Mouse (Mus musculus) spleen, embryonic (tissue): ENCODE measurements at regions not wholly inside any gene's neighbourhood (a gene's known extent, or its start where the extent isn't known, plus 50 kb on each side); places are given as distances from the start of the nearest gene placed in this dataset.
"Not testable (repeated sequence)": the region's sequence is repeated elsewhere in the genome, so short reads cannot be mapped to it uniquely, and the experiment has no call there.

Experiments
- CTCF ChIA-PET: fragments of 350-600 bp; sonication (Branson Sonifier 250); formaldehyde crosslinking; loops from one replicate; lab custom pipeline; 2022; lab: Charles Lee

DNA sequence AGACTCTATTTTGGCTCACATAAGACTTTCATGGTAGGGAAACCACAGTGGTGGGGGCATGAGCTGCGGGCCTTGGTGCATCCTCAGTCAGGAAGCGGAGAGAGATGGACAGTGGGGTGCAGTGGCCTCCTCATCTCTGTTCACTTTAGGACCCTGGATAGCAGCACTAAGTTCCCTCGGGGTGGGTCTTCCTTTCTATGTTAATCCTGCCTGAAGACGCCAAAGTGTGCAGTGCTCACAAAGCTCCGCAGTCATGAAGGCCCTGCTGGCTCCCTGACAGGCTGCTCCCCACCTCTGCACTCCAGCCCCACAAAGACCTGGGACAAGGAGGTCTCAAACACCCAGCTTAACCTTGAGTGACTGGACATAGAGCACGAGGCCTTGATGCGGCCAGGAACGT is 56.8 kb downstream of the Sox1 start:
- CTCF ChIA-PET: no interaction called here

GRCm38 (mm10) chr8:12455376-12455775 is 60.3 kb downstream of the Sox1 start:
- CTCF ChIA-PET: not testable (repeated sequence)

DNA sequence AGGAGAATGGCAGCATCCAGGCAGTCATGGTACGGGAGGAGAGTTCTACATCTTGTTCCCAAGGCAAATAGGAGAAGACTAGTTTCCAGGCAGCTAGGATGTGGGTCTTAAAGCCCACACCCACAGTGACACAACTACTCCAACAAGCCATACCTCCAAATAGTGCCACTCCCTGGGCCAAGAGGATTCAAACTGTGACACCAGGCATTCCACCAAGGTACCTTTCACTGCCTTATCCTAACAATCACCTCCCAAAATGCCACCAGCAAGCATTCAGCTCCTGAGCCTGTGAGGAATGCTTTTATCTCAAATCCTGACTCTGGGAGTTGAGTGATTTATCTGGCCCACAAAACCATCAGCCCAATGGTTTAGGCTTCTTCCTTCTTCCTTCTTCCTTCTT is 61.2 kb downstream of the Sox1 start:
- CTCF ChIA-PET: no interaction called here

DNA sequence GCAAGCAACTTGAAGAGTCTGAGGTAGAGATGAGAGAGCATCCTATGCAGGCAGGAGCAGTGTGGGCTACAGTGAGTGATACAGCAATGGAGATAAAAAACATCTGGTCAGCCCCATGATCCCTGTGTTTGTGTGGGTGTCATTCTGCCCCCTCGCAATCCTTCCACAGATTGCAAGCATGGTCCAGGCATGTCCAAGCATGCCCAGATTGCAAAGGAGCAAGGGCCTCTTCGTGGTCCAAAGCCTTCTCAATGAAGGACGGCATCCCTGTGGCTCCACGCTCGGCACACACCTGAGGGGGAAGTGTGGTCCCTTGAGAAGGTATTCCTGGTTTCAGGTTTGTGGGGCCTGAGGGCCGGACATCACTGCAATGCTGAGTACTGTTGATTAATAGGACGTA is 61.9 kb downstream of the Sox1 start:
- CTCF ChIA-PET: no interaction called here

GRCm38 (mm10) chr8:12466845-12467244 is 71.8 kb downstream of the Sox1 start:
- CTCF ChIA-PET: no interaction called here

DNA sequence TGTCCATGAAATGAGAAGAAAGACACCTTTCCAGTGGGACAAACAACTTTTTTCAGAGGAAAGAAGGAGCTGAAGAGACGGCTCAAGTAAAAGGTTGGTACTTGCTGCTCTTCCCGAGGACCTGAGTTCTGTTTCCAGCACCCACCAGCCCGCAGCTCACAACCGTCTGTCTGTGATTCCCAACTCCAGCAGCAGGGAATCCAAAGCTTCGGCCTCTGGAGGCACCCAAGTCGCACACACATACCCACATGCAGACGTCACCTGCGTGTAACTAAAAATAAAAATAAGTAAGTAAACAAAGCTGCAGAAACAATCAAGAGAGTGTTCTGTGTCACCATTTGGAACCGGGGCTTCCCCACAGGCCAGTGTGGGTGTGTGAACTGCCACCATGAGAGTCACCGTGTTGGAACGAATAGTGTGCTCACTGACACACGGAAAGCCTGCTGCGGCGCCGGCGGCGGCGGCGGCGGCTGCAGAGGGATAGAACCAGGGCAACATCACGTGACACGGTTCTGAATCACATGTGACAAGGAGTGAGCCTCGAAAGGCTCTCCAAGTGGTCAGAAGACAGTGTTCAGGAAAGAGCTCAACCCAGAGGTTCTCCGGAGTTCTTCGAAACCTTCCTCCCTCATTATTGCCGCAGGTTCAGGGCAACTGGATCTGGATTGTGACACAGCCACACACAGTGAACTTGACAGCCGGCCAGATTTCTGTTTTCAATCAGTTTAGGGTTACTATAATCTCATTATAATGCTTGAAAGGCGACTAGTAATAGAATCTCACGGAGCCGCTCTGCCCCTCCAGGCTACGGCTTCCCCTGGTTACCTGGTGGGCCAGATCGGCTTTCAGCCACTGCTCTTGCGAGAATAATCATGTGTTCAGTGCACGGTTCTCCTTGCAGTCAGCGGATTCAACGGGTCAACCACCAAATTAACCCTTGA is 72.6 kb downstream of the Sox1 start:
- CTCF ChIA-PET: no interaction called here

GRCm38 (mm10) chr8:12477449-12478401 is 82.6 kb downstream of the Sox1 start:
- CTCF ChIA-PET: no interaction called here

- CTCF ChIA-PET: no interaction called here
These were observed 86.8 kb downstream of the Sox1 start for GRCm38 (mm10) chr8:12481918-12482317.

DNA sequence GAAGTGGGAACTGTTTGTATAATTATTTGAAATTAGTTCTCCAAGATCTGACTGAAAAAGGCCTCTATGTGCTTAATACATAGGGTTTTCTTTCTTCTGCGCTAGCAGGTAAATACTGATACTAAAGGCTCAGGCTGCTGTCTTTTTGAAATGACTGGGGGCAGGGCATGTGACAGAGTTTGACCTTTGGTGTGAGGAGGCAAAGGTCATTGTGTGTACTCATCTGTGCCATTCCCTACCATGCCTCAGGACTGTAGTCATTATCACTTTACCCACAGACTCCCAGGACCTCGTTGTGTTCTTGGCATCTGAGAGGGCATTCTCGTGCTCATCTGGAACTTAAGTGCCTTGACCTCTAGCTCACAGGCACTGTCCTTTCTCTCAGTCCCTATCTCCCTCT is 88.5 kb downstream of the Sox1 start:
- CTCF ChIA-PET: no interaction called here

DNA sequence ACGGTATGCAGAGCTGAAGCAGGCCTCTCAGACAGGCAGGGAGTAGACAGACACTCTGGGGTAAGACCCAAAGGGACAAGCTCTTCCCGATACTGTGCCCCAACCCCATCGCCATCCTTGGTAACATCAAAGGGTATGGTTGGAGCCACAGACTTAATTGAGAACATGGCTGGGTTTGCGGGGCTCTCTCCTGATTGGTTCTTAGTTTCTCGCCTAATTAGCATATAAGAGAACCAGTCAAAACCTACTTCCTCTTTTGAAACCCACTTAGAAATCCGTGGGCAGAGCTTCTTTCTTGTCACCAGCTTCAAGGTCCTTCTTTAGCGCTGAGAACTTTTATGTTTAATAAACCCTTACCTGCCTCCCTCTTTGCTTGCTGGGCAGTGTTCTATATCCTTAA is 87.5 kb upstream of the Spaca7 start:
- CTCF ChIA-PET: no interaction called here

- CTCF ChIA-PET: no interaction called here
These were observed 86.3 kb upstream of the Spaca7 start for GRCm38 (mm10) chr8:12486331-12487061.

DNA sequence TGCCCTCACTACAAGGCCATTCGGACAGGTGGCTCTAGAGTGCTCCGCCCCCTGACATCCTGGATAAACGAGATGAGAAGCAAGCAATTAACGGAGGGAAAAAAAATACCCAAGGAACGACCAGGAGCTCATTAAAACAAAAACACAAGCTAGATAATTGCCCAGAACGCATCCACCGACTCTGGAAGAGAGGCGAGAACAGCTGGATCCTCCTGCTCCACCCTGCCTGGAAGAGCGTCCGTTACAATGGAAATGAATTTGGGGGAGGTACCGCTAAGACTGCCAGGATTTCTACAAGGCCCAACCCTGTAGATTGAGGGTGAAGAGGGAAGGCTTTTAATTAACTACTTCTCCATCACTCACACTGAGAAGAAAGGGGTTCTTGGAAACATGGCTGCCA is 85.6 kb upstream of the Spaca7 start:
- CTCF ChIA-PET: no interaction called here

DNA sequence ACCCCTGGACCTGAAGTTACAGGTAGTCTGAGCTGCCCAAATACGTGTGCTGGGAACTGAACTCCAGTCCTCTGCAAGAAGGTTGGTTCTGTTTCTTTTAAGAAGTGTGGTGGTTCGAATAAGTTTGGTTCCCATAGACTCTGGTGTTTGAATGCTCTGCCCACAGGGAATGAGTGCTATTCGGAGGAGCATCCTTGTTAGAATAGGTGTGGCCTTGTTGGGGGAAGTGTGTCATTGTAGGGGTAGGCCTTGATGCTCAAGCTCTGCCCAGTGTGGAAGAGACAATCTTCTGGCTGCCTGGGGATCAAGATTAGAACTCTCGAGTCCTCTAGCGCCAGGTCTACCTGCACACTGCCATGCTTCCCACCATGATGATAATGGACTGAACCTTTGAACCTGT is 83.6 kb upstream of the Spaca7 start:
- CTCF ChIA-PET: no interaction called here

DNA sequence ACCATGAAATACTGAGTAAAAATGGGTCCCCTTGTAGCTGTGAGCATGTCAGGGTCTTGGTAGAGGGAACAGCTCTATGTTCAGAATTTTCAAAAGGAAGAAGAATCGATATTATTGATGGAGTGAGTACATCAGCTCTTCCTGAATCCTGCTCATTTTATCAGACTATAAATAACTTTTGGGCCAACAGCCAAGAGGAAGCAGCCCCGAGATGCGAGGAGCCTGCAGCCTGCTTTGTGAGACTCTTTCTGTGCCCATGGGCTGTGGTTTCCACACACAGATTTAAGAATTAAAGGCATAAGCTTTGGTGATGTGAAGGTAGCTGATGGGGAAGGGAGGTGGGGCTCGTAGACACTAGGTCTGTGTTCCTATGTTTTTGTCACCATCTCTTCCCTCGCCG is 81.4 kb upstream of the Spaca7 start:
- CTCF ChIA-PET: interaction anchor here (0.8 kb wide), 1 partner anchor 100 kb away, joined by 3 read pairs; no protein-coding TSS in a partner anchor

DNA sequence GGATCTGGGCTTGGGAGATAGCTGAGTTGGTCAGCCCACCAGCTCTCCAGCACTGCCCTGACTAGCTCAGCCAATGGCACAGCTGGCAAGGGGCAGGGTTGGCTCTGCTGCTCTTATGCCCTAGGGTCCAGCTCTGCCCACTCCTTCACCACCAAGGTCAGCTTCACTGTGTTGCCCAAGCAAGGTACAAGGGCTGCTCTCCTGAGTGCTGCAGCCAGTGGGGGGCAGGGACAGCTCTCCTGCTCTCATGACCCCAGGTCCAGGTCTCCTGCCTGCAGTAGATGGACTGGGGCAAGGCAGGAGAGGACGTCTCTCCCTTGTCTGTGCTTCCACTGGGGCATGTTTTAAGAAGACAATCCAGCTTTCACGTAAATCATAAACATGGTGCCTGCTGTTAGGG is 80.4 kb upstream of the Spaca7 start:
- CTCF ChIA-PET: no interaction called here

- CTCF ChIA-PET: no interaction called here
These were observed 78.3 kb upstream of the Spaca7 start for GRCm38 (mm10) chr8:12494559-12494958.

GRCm38 (mm10) chr8:12497420-12497819 is 75.4 kb upstream of the Spaca7 start:
- CTCF ChIA-PET: no interaction called here

- CTCF ChIA-PET: no interaction called here
These were observed 73.2 kb upstream of the Spaca7 start for GRCm38 (mm10) chr8:12499658-12500057.

DNA sequence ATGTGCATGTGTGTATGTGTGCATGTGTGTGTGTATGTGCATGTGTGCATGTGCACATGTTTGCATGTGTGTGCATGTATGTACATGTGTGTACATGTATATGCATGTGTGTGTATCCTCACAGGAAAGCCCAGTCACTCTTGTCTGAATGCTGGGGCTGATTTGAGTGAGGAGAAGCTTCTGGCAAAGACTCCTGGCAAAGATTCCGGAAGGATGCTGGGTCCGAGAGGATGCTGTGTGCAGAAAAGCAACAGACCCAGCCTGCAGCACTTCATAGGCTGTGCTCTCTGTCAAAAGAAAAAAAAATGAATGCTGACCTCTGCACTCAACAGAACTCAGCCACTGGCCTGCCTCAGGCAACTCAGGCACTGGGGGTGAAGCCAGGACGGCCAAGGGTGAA is 72.5 kb upstream of the Spaca7 start:
- CTCF ChIA-PET: no interaction called here

GRCm38 (mm10) chr8:12501824-12502223 is 71.0 kb upstream of the Spaca7 start:
- CTCF ChIA-PET: no interaction called here

- CTCF ChIA-PET: no interaction called here
These were observed 70.5 kb upstream of the Spaca7 start for GRCm38 (mm10) chr8:12502321-12502775.

DNA sequence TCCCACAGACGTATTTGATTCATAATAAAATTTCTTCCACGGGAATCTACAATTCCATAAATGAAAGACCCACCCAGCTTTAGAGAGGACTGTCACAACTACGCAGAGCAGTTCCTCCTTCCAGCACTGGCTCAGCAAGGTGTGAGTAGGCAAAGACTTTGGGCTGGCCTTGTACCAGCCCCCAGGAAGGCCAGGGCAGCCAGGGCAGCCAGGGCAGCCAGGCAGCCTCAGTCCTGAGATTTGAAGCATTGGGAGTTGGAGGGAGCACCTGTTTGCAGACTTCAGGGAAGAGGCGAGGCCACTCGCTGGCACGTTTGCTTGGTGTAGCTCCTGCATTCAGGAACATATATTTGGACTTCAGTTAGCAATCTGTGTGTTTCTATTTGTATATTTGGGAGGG is 70.0 kb upstream of the Spaca7 start:
- CTCF ChIA-PET: no interaction called here
